Mouse (Mus musculus) layer of hippocampus, adult 11-12 months (tissue): ENCODE data around the gene Wwox.

Source experiments
- DNase-seq: peaks from one replicate; pipeline ENCODE4 v3.0.0; 2022; ENCODE audit warnings: low spot score

The Wwox gene

DNA sequence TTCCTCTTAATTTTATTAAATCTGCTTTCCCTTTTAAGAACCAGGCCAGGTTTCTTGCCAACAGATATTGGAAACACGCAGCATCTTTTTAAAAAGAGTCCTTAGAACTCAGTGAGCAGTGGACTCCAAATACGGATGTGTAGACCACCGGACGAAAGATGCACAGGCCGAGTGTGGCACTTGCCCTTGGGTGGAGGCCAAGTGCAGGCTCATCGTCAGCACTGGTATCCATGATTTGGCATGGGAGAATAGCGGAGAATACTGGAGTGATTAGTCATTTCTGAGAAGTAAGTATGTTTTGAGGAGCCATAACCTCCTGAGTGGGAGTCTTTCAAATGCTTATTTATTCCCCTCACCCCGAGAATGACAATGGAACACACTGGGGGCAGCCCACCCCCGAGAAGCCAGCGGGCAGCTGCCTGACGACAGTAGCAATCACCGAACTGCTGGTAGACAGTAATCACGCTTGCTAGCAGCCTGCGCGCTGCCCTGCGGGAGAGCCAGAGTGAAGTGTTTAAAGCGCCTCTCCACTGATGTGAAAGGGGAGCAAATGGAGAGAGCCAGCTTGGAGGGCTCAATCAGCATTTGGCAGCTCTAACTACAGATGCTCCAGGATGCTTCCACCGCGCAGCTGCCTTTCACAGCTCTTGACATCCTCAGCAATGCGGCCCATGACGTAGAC is 29.2 kb downstream of the Wwox start:
- no peak for DNase-seq

DNA sequence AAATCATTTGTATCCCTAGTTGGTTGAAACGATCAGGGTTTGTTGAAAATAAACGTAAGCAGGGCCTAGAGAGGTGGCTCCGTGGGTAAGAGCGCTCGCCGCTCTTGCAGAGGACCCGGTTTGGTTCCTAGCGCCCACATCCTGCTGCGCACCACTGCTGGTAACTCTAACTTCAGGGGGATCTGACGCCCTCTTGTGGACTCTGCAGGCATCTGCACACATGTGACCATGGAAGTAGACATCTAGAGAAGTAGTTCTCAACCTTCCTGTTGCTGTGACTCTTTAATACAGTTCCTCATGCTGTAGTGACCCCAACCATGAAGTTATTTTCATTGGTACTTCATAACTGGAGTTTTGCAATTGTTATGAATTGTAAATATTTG is 29.7 kb downstream of the Wwox start:
- no peak for DNase-seq

DNA sequence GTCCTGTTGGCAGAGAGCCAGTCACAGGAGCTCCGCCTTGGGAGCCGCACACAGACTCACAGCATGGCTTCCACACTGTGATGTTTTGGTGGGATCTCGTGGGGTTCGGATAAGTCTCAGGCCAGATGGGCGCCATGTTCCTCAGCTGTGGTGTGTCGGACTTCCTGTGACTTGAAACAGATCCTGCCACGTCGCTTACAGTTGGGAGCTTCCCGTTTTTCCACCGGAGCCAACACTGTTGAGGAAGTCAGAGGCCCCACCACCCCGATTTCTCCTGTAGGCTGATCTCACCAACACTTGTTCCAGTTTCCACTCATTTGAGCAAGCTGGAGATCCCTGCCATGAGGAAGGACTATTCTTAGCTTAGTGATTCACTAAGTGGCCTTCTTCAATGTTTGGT is 34.1 kb downstream of the Wwox start:
- no peak for DNase-seq

DNA sequence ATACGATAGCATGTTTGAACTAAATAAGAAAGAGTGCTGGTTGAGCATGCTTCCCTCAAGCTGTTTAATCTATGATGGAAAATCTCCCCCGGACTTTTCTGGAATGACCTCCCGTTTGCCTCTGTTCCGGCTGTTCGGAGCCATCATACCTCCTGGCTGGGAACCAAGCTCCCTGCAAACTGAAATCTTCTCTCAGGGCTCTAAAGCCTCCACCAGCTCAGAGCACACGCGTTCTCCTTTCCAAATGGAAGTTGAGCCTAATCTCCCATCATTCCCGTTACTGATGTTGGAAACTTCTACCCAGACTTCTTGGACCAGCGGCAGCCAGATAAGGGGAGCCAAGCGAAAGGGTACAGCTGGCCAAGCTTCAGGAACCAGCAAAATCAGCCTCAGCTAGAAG is 37.5 kb downstream of the Wwox start:
- no peak for DNase-seq

DNA sequence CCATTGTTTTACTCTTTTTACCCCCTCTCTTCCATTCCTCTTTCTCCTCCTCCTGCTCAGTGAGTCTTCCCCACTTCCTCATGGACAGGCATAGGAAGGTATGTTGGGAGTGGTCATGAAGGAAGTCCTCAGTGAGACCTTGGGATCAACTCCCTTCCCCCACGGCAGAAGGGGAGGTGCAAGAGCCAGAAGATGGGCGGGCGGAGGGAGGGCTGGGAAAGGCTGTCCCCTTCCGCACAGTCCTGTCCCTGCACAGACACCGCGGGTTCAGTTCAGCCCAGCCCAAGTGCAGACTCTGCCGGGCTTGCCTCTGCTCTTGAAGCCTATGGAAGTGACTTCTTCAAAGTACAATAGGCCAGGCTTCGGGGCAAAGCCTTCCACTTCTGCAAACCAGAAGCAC is 38.3 kb downstream of the Wwox start:
- DNase-seq: no peak

DNA sequence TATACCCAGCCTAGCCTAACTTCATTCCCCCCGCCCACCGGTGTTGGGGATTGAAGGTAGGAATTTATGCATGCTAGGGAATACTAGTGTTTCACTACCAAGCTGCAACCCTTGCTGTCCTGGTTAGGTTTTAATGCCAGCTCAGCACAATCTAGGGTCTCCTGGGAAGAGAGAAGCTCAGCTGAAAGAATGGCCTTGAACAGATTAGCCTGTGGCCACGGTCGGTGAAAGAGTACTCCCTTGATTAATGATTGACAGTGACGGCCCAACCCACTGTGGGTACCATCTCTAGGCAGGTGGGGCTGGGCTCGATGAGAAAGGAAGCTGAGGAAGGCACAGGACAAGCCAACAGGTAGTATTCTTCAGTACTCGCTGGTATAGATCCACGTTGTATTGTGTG is 40.3 kb downstream of the Wwox start:
- DNase-seq: no peak

DNA sequence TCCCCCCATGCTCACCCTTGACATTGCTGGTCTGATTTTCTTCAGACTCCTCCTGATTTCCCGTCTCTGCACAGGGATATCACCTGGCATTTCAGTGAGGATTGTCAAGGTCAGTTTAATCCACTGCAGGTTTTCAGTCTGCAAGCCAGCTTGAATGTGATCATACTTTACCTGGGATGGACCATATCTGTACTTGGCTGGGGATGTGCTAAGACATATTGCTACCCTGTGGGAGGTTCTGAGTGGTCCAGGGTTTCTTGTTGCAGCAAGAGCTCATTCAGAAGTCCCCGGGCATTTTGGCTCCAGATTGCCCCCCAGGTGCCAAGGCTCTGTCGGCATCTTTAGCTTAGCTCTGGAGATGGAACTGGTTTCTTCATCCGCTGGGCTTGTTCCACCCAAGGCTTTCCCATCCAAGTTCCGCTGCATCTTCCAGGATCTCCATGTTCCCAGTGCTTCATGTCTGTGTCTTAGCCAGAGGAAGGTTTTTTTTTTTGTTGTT is 52.3 kb downstream of the Wwox start:
- DNase-seq: no peak

DNA sequence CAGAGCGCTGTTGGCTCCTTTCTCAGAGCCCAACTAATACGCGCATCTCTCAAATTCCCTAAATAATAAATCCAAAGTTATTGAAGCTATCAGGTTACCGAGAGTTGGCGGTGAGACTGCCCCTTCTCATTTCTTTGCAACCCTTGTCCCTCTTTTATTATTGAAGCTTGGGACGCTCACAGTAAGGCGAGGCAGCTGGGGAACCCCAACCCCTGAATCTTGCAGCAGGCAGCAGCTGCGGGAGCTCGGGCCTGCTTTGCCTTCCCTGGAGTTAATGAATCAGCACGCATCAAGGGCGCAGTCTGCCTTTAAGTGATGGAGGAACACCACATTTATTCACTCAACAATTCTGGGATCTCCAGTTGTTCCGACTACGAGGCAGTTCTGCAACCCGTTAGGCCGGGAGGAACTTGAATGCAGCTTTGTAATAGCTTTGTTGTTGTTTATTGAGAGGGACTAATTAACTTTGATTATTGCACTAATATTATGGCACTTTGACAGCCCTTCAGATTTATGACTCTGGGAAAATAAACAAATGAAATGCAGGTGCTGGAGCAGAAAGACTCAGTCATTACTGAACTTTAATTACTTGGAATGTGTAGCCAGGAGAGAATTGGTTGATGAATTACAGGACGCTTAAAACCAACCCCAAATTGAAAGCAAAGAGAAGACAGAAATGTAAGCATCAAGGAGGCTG is 60.1 kb downstream of the Wwox start:
- DNase-seq: no peak

DNA sequence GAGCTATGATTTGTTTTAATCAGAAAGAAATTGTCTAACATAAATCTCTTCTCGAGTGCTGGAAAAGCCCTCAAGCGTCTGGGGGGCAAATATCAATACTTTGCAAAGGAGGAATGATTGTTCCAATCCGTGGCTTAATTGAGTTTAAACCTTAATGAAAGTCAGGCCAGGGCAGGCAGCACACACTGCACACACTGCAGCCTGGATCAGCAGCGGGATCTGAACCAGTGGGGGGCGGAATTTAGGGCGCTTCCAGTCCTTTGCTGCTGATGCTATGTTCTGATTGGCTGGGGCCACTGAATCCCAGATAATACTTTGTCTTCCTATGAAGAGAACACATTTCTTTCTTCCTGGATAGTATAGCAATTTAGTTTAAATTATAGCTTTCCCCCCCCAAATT is 62.5 kb downstream of the Wwox start:
- no peak for DNase-seq

DNA sequence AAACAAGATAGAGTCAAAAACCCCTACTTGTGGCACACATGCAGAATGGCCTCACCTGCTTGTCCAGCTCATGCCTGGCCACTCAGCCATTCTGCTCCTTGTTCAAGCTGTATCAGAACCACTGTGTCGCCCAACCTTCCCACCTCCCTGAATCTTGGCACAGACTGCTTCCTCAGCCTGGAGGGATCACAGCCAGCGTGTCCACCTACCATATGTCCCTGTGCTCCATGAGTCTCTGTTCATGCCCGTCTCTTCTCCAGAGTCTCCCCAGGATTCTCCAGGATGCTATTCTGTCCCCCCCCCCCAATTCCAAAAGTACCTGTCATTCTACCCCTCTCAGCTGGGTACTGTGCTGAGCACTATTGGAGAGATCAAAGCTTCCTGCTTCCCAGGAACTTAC is 63.7 kb downstream of the Wwox start:
- DNase-seq: no peak

DNA sequence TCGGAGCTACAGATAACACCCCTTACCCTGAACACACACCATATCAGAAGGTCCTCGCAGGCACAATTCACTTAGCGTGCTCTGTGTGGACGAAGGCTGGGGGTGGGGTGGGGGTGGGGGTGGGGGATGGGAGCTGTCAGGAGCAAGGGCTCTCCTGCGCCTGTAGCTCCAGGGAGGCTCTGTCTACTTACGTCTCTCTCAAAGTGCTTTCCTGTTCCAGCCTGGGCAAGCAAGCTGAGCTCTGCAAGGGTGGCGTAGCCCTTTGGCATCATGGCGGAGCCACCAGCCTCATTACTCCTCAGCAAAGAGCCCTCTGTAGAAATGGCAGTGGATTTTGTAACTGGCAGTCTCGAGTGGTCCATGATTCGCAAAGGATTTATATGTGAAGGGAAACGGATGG is 65.4 kb downstream of the Wwox start:
- no peak for DNase-seq

DNA sequence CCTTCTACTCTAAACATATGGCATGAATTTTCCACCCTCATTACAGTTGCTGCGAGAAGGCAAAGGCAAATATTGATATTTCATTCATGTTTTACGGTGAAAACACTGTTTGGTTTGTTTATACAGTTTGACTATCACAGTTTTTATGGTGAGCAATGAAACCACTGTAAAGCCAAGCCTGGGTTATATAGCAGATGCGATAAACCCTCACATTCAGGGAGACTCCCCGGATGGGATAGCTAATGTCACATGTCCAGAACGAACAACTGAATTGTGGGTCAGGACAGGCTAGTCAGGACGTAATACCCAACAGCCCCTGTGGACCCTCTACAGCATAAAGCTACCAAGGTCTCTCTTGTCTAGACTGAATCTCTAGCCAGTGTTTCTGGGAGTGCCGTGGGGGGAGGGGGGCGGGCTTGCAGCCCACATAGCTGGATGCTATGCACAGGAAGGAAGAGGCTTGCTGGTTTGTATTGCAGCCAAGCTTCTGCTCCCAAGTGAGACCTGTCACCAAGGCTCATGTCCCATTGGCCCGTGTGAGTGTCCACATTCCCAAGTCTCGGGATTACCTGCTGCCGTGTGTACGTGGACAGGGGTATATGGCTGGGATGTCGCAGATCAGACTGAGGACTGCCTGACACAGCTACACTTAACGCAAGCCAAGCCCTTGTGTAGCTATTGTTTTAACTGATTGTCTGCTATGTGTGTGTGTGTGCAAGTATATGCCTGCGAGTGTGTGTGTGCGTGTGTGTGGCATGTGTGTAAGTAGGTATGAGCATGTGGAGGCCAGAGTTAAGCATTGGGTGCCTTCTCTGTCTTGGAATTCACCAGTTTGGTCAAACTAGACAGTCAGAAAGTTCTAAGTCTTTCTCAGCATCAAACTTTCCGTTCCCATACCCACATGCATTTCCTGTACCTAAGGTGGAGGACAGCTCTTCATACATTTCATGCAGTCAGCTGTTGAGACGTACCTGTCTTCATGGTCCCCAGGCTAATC is 66.2 kb downstream of the Wwox start:
- no peak for DNase-seq

DNA sequence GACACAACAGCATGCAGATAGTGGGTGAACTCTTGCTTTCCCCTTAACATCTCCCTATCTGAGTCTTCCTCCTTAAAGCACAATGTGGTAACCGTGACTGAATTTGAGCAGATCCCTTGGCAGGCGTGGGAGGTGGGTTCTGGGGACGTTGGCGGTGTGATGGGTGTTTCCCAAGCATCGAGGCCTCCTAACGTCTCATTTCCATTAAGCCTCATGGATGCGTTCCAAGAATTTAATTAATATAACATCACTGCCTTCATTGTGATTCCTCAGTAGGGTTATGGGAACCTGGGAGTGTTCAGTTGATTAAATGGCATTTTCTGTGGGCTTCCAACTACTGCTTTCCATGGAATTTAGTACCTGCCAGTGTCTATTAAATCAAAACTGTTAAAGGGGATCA is 67.9 kb downstream of the Wwox start:
- no peak for DNase-seq

DNA sequence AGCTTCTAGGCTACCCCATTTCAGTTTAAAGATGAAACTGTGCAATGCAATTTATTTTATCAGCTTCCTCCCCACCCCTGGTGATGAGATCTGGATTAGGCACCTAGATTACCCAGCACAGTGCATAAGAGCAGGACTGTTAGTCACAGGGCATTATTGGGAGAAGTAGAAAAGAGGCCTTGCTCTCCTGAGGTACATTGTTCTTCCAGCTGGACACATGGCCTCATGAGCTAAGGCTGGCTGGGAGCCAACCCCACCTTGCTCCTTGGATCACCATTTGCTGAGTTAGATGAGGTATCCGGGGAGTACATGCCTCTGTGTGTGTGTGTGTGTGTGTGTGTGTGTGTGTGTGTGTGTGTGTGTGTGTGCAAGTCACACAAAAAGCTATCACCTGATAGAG is 70.8 kb downstream of the Wwox start:
- DNase-seq: no peak

DNA sequence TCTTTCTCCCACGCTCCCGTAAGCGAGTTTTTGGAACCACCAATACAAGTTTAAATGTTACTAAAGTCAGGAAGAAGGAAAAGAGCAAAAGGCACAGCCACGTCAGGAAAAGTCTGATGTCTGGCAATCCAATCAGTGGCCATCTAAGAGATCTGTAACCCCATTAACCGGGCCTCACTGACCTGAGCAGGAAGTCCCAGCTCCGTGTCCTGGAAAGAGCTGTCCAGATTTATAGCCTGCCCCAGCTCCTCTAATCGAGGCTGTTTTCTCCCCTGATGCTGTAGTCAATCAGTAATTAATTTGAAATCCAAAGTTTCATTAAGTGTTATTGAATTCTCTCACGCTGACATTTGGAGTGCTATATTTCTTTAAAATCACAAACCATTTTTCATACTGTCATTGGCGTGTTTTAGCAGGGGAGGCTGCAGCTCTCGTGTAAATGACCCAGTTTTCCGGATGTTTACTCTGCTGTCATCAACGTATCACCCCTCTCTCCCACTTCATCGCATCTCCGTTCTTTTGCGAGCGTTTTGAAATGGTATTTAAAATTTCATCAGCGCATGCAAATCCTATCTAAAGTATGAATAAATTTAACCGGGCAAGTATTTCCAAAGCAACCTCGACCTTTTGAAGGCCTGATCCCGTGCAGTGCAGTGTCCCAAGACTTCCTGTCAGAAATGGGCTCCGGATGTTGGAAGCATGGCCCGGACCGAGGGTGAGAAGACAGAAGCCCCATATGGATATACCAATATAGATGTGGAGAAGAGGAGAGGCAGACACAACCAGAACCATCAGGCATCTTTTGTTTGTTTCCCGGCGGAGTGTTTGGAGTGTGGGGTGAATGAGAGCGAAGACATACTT is 72.8 kb downstream of the Wwox start:
- DNase-seq: no peak

DNA sequence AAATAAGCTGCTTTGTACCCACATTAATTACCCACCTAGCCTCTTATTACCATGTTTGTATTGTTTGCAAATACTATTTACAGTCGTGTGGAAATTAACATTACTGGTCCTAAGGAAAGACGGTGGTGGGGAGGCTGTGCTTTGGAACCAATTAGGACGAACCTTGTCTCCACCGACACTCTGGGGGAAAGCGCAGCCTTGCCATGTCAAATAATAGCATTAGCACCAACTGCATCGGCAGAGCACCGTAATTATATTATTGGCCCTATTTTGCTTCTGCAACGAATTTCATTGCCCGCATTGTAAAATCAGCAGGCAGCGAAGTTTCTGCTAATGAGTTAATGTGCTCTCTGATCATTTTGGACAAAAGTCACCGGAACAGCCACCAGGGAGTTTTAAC is 75.2 kb downstream of the Wwox start:
- DNase-seq: no peak

DNA sequence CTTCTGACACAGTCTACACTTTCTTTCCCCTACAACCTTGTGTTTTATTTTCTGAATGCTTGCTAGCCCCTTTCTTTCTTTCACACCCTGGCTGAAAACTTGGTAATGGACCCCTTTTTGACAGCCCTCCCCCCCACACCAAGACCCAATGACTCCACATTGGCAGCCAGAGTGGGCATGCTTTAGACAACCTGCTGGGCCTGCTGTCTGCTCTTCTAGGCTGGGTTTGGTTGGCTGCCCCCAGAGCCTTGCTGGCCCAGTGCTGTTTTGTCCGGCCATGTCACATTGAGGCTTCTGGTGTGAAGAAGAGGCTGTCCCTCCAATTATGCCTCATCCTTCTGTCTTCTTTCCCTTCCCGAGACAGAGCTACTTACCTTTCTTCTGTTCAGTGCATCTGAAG is 83.6 kb downstream of the Wwox start:
- DNase-seq: no peak

DNA sequence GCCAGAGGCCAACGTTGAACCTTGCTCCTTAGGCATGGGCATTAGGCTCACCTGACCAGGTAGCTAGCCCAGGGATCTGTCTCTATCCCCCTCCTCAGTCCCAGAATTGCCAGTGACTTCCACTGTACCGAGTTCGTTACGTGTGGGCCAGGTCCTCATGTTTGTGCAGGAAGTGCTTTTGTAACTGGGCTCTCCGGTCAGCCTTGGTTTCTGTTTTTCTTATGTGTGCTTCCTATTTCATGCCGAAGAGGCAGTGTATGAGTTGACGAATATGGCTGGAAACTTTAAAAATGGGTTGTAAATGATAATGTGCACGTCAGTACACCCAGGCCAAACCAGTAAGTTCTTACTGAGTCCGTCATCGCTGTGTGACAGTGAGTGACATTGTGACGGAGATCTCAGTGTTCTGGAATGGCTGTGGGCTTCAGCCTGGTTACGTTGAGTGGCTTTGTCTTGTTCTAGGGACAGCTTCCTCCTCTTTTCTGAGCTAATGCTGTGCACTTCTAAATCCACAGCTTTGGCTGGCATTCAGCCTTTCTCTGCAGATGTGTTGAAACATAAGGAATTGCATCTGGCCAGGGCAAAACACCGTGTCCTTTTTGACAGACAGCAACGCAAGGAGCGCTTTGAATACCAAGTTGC is 87.3 kb downstream of the Wwox start:
- DNase-seq: no peak

DNA sequence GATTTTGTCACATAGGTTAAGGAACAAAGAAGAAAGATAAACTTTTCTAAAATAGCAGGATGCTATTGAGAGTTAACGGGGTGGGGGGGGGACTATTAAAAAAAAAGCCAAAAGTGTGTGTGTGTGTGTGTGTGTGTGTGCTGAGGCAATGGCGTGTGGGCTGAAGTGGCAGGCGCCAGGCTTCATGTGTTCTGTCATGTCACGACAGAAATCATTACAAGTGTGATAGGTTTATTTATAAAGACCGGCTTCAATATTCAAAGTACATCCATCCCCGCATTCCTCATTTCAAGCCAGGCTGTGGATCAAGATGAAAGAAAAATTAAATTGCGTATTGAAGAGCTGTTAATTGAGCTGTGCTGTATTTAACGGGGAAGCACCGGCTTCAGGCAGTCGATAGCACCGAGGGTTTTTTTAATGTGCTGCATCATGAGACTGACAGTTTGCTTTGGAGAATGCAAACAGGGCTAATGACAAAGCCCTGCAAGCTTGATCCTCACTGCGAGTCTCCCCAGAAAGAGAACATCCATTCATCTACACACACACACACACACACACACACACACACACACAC is 88.3 kb downstream of the Wwox start:
- no peak for DNase-seq

DNA sequence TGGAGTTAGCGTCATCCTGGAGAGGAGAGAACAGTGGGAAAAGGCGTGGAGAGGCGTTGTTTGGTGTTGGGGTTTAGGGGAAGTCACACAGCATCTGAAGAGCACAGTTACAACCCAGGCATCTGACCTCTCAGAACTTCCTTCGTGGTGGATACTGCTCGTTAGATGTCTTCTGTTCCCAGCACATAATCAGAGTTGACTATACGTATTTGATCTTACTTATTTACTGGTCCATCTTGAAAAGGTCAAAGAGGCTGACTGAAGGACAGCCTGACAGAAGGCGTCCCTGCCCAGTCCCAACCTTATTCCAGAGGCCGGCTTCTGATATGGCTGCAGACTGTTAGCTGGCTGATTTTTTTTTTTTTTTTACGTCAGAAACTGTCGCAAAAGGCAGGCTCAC is 90.1 kb downstream of the Wwox start:
- DNase-seq: no peak

DNA sequence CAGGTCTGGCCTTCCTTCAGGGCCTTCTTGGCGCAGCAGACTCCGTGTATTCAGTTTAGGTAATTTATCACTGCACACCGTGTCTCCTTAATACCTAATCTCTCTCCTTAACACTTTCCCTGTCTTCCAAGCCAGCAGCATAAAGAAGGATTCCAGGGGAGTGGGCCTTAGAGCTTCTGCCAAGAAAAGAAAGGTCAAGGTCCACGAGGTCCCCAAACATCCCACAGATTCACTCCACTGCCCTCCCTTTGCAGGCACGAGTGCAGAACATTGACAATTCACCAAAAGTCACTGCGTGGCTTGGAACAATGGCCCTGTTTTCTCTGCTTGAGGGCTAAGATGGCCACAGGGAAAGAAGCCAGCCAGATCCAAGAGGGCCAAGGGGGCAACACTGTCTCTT is 96.7 kb downstream of the Wwox start:
- no peak for DNase-seq
